Mouse (Mus musculus): Measurements from ENCODE around the gene Gm49673. TPM values are rescaled to one million over a fixed set of nuclear protein-coding genes. Genes with fewer than 3 reads are reported as not detected.
A peak's percentile ranks its signal among the peaks of the same experiment; 100 is the strongest.
"Not testable (repeated sequence)": the region's sequence is repeated elsewhere in the genome, so short reads cannot be mapped to it uniquely, and the experiment has no call there.

The Gm49673 gene
- total RNA-seq, 2 experiments from 2014 or later = 0.10 to 0.63 TPM

- not testable (repeated sequence) for DNase-seq (ENCODE audit: extremely low spot score in 1 of 2, low spot score in 1 of 2)
Observed at GRCm38 (mm10) chr17:8050218-8050617, 97.4 kb downstream of the Gm49673 start.

DNA sequence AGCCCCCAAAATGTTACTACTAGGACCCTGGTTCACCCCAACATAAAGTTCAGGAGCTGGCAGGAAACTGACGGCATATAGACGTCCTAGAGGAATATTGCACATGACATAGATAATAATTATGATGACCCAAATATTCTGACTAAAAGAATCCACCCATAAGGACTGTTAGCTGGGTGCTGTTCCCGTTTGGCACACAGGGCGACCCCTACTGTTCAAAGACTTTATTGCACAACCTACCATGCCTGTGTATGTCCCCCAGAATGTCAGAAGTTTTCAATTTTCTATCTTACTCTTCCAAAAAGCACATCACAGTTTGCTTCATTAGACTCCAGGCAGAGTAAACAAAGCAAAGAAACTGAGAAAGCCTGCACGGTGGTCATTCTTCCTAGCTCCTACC is 101.4 kb downstream of the Gm49673 start:
- DNase-seq (ENCODE audit: extremely low spot score in 1 of 2, low spot score in 1 of 2) = peak; percentile 37 to 87

- not testable (repeated sequence) for DNase-seq (ENCODE audit: extremely low spot score in 1 of 2, low spot score in 1 of 2)
Observed at GRCm38 (mm10) chr17:8041197-8041596, 106.4 kb downstream of the Gm49673 start.

DNA sequence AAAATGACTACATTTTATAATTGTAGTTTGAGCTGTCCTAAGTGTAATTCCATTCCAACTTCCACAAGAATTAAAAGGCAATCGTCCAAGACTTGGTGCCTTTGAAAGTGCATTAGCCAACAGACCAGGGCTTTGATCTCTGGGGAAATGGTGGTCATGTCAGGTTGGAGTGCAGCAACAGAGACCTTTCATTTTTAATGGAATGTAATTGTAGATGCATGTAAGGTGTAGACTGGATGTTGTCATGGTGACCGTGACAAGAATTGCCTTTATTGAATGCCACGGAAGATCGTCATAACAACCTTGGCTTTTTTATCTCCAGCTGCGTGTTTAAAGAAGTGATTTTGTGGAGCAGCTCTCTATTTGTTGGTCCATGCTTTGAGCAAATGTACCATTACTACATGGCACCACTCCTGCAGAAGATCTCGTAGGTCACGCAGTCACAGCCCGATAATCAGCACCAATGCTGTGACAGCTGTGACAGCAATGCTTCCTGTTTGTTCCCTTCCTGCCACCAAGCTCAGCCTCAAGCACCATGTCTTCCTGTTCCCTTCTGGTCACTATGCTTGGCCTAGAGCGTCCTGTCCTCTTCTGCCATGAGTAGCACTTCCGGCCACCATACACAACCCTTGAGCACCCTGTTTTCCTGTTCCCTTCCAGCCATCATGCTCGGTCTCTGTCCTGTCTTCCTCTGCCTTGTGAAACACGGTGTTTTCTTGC is 107.5 kb downstream of the Gm49673 start:
- not testable (repeated sequence) for DNase-seq (ENCODE audit: extremely low spot score in 1 of 2, low spot score in 1 of 2)

DNA sequence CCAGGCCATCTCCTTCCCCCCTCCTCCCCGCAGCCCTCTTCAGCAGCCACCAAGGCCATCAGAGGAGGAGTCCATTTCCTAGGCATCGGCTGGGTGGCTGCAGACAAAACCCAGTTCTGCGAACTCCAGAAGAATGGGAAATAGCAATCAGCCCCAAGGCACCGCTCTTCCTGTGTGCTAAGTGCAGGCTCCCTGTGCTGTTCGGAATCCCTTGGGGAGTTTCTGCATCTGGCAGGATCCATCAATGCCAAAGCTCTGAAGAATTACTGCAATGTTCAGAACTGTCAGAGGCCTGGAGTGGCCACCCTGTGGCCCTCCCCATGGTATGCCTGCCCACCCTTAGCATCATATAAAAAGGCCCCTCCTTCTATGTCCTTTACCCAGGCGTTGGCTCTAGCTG is 110.6 kb downstream of the Gm49673 start:
- not testable (repeated sequence) for DNase-seq (ENCODE audit: extremely low spot score in 1 of 2, low spot score in 1 of 2)

Other genes starting within 250 kb of the Gm49673 start
- gene Tagap, start 221.8 kb downstream of the Gm49673 start, total RNA-seq (2021) = 1 to 10 TPM; 4.3 to 5.6 TPM
- 10 to 100 TPM; 38.8 to 40.1 TPM for gene Rsph3a, start 202.2 kb downstream of the Gm49673 start, total RNA-seq (2021)
- 1 to 10 TPM; 6.0 to 6.3 TPM for gene Rnaset2a, start 309 bp upstream of the Gm49673 start, total RNA-seq (2021)
- 10 to 100 TPM; 15.3 to 15.7 TPM for gene Fgfr1op, start 17.7 kb upstream of the Gm49673 start, total RNA-seq (2021)
- under 1 TPM; 0.22 to 0.38 TPM for gene Ccr6, start 88.3 kb upstream of the Gm49673 start, total RNA-seq (2021)
- 100 to 1,000 TPM; 149 to 159 TPM for gene Mpc1, start 135.1 kb upstream of the Gm49673 start, total RNA-seq (2021)
- 10 to 100 TPM; 55.7 to 58.0 TPM for gene Sft2d1, start 163.3 kb upstream of the Gm49673 start, total RNA-seq (2021)
- gene Prr18, start 189.7 kb upstream of the Gm49673 start, total RNA-seq (2021) = 10 to 100 TPM; 22.8 to 23.6 TPM
- under 1 TPM; 0.34 to 0.82 TPM for gene T2, start 208.2 kb upstream of the Gm49673 start, total RNA-seq (2021)

Measured in layer of hippocampus, postnatal 25 days (tissue).